Comparison of ENCODE assay signal across 15 mouse cellular contexts in genomic region chr16:33927263-33927824, GRCm38 (mm10). TPM values are rescaled to one million over a fixed set of nuclear protein-coding genes. Genes with fewer than 3 reads are reported as not detected.
DNase-seq lines count a peak whose midpoint lies in the region; ATAC-seq and TF ChIP-seq lines count a peak whose summit lies in the region.
"Had no signal": no experiment of that assay in that cellular context is flagged by ENCODE, and none has a peak within 500 bp of the region (broad histone marks: within the 10 kb centered on the region; RNA-seq: fewer than 3 reads in every experiment).

No protein-coding gene starts in this region.

- no peak overlapping the region for H3K4me2 ChIP-seq in kidney, embryonic 14.5 days (replicated peaks; ENCODE audit: low read depth, low read length)
- H3K4me2 ChIP-seq in lung, postnatal 0 days (replicated peaks; ENCODE audit: low read depth, low read length) = no peak overlapping the region
- no peak overlapping the region for H3K4me2 ChIP-seq in stomach, postnatal 0 days (replicated peaks; ENCODE audit: low read depth)
- H3K4me2 ChIP-seq: hindbrain, embryonic 15.5 days; limb, embryonic 13.5 days had no signal

- no peak overlapping the region for H3K9ac ChIP-seq in kidney, embryonic 14.5 days (ENCODE audit: low read depth, low read length)
- H3K9ac ChIP-seq in lung, postnatal 0 days (replicated peaks; ENCODE audit: low read depth) = no peak overlapping the region
- H3K9ac ChIP-seq in stomach, postnatal 0 days (ENCODE audit: low read length) = no peak overlapping the region
- H3K9ac ChIP-seq: hindbrain, embryonic 15.5 days; limb, embryonic 13.5 days had no signal

- DNase-seq in heart, adult 18-20 months = peak; percentile 54 to 63
- no peak for DNase-seq in heart, postnatal 36 days
- DNase-seq in kidney, adult 11 months = peak; percentile 62
- DNase-seq in lung, postnatal 0 days (ENCODE audit: low spot score) = no peak
- DNase-seq in lung, postnatal 25 days (ENCODE audit: low spot score) = no peak
- no peak for DNase-seq in stomach, postnatal 0 days (ENCODE audit: low spot score)
- DNase-seq in urinary bladder, adult 2 months (ENCODE audit: low spot score) = no peak
- DNase-seq: cerebellum, adult 11 months; gastrocnemius, postnatal 36 days; midbrain, embryonic 14.5 days; thymus, postnatal 36 days had no signal

- peak; percentile 30; the same call in 1 of the 2 replicates for TF ChIP-seq CTCF in lung, postnatal 0 days (IDR thresholded peaks at IDR 0.05)
- peak; percentile 25; the same call in 1 of the 2 replicates for TF ChIP-seq CTCF in stomach, postnatal 0 days (IDR thresholded peaks at IDR 0.05; ENCODE audit: low read depth)

- no peaks in the 10 kb centered on the region for H3K27me3 ChIP-seq in kidney, embryonic 14.5 days (ENCODE audit: control insufficient read depth, insufficient read depth, low read length)
- H3K27me3 ChIP-seq in lung, postnatal 0 days (replicated peaks; ENCODE audit: insufficient read depth, low read length) = no peaks in the 10 kb centered on the region
- H3K27me3 ChIP-seq in stomach, postnatal 0 days (ENCODE audit: control insufficient read depth, insufficient read depth, low read length) = no peaks in the 10 kb centered on the region
- H3K27me3 ChIP-seq: hindbrain, embryonic 15.5 days; limb, embryonic 13.5 days had no signal

- intact Hi-C loops in heart, postnatal 36 days (cut with DNase I) = no loop called here

- TF ChIP-seq EP300 in lung, postnatal 0 days (IDR thresholded peaks at IDR 0.05) = no peak
- no peak for TF ChIP-seq EP300 in stomach, postnatal 0 days (optimal IDR thresholded peaks at IDR 0.05)

- peaks cover 12% of the 10 kb centered on the region for H3K4me1 ChIP-seq in kidney, embryonic 14.5 days (ENCODE audit: control insufficient read depth, insufficient read depth, low read length)
- peaks cover 15% of the 10 kb centered on the region; the same call in 1 of the 2 replicates for H3K4me1 ChIP-seq in lung, postnatal 0 days (ENCODE audit: insufficient read depth, low read depth, low read length)
- peaks cover 2% of the 10 kb centered on the region; the same call in 1 of the 2 replicates for H3K4me1 ChIP-seq in stomach, postnatal 0 days (replicated peaks; ENCODE audit: control insufficient read depth, insufficient read depth)

- H3K27ac ChIP-seq in kidney, embryonic 14.5 days (ENCODE audit: low read depth, low read length) = no peak overlapping the region
- no peak overlapping the region for H3K27ac ChIP-seq in lung, postnatal 0 days (ENCODE audit: low read length)
- no peak overlapping the region for H3K27ac ChIP-seq in stomach, postnatal 0 days (replicated peaks)
- H3K27ac ChIP-seq: hindbrain, embryonic 15.5 days; limb, embryonic 13.5 days had no signal

- no peak overlapping the region for H3K4me3 ChIP-seq in kidney, embryonic 14.5 days (ENCODE audit: low read length)
- no peak overlapping the region for H3K4me3 ChIP-seq in lung, postnatal 0 days (ENCODE audit: low read depth, low read length)
- no peak overlapping the region for H3K4me3 ChIP-seq in stomach, postnatal 0 days (ENCODE audit: low read depth, low read length)
- H3K4me3 ChIP-seq: hindbrain, embryonic 15.5 days; limb, embryonic 13.5 days had no signal

- 79% methylated on average over 6 of the region's 6 CpGs for WGBS in kidney, embryonic 14.5 days
- 53% methylated on average over 6 of the region's 6 CpGs for WGBS in lung, postnatal 0 days
- 71% methylated on average over 6 of the region's 6 CpGs for WGBS in stomach, postnatal 0 days

- H3K9me3 ChIP-seq in kidney, embryonic 14.5 days (ENCODE audit: control insufficient read depth, low read length) = no peaks in the 10 kb centered on the region
- H3K9me3 ChIP-seq in lung, postnatal 0 days (ENCODE audit: low read length) = no peaks in the 10 kb centered on the region
- H3K9me3 ChIP-seq in stomach, postnatal 0 days (ENCODE audit: control insufficient read depth, low read length) = no peaks in the 10 kb centered on the region
- H3K9me3 ChIP-seq: hindbrain, embryonic 15.5 days; limb, embryonic 13.5 days had no signal

- no peaks in the 10 kb centered on the region; the same call in 1 of the 2 replicates for H3K36me3 ChIP-seq in kidney, embryonic 14.5 days (ENCODE audit: control insufficient read depth, insufficient read depth, low read length)
- no peaks in the 10 kb centered on the region for H3K36me3 ChIP-seq in lung, postnatal 0 days (ENCODE audit: insufficient read depth, low read length)
- no peaks in the 10 kb centered on the region for H3K36me3 ChIP-seq in stomach, postnatal 0 days (ENCODE audit: control insufficient read depth, insufficient read depth, low read length)
- H3K36me3 ChIP-seq: hindbrain, embryonic 15.5 days had no signal

- ATAC-seq in kidney, embryonic 14.5 days (ENCODE audit: low FRiP score, low TSS enrichment) = no peak
- ATAC-seq in lung, postnatal 0 days = no peak
- no peak for ATAC-seq in stomach, postnatal 0 days (ENCODE audit: low FRiP score, low TSS enrichment)
- ATAC-seq: CD4-positive, CD25-positive, alpha-beta regulatory T cell, adult 4 months had no signal

RNA-seq across cellular contexts. Expression of gene Umps, which starts 39.5 kb away (rescaled TPM):
- 1 to 10 TPM; 8.6 to 9.6 TPM for total RNA-seq in heart, adult 18-20 months (2021)
- 1 to 10 TPM; 7.9 to 8.6 TPM for total RNA-seq in heart, postnatal 36 days (2021)
- 49.7 and 72.2 TPM in 2 replicates for polyA plus RNA-seq in kidney, embryonic 14.5 days (2014; fragmentation: Nextera tagmentation; extraction: Ambion mirVana)
- polyA plus RNA-seq in lung, postnatal 0 days (2015; fragmentation: Nextera tagmentation; extraction: Ambion mirVana) = 10.3 and 11.1 TPM in 2 replicates
- polyA plus RNA-seq in stomach, postnatal 0 days (2015; fragmentation: Nextera tagmentation; extraction: Ambion mirVana) = 24.0 and 26.4 TPM in 2 replicates
- polyA plus RNA-seq in urinary bladder, adult 2 months (2012; rRNA removed) = 10.7 and 10.9 TPM in 2 replicates

Comparison
In these comparisons a context has a peak if more than half of its experiments do, and no peak if none do; other contexts are left out.
1. DNase-seq: peak in heart, adult 18-20 months (2 of 2) and kidney, adult 11 months (single experiment); none in heart, postnatal 36 days (0 of 2), lung, postnatal 0 days (single experiment), lung, postnatal 25 days (single experiment), stomach, postnatal 0 days (single experiment) and urinary bladder, adult 2 months (single experiment).